Mouse (Mus musculus) neural tube, embryonic 15.5 days (tissue): ENCODE measurements around the gene Rps21. TPM values are rescaled to one million over a fixed set of nuclear protein-coding genes. Genes with fewer than 3 reads are reported as not detected.

ENCODE experiments used
- ATAC-seq: fragments of 200-750 bp; cut with Nextera tagmentation; 2 replicates; pipeline ENCODE4 v1.8.0; 2017; ENCODE audit warnings: mild to moderate bottlenecking, moderate TSS enrichment, moderate library complexity; ENCODE audit not compliant: low FRiP score
- H3K27ac ChIP-seq: fragments of 300-500 bp; sonication (generic); replicated peaks from 2 replicates; pipeline ENCODE4 v1.5.1; 2015; ENCODE audit warnings: mild to moderate bottlenecking, inconsistent platforms
- H3K27me3 ChIP-seq: fragments of 300-500 bp; sonication (generic); replicated peaks from 2 replicates; pipeline ENCODE4 v1.6.1; 2015; ENCODE audit warnings: inconsistent platforms
- H3K36me3 ChIP-seq: fragments of 300-500 bp; sonication (generic); 2 replicates; pipeline ENCODE4 v1.6.1; 2015; ENCODE audit warnings: inconsistent platforms
- H3K4me1 ChIP-seq: fragments of 300-500 bp; sonication (generic); 2 replicates; pipeline ENCODE4 v1.6.1; 2015; ENCODE audit warnings: inconsistent platforms
- H3K4me2 ChIP-seq: fragments of 300-500 bp; sonication (generic); 2 replicates; pipeline ENCODE4 v1.6.1; 2015; ENCODE audit warnings: inconsistent platforms, mild to moderate bottlenecking, moderate library complexity
- H3K4me3 ChIP-seq: fragments of 300-500 bp; sonication (generic); replicated peaks from 2 replicates; pipeline ENCODE4 v1.5.1; 2015; ENCODE audit warnings: mild to moderate bottlenecking, inconsistent platforms
- H3K9ac ChIP-seq: fragments of 300-500 bp; sonication (generic); replicated peaks from 2 replicates; pipeline ENCODE4 v1.6.1; 2015; ENCODE audit warnings: mild to moderate bottlenecking, inconsistent platforms
- H3K9me3 ChIP-seq: fragments of 300-500 bp; sonication (generic); replicated peaks from 2 replicates; pipeline ENCODE4 v1.6.1; 2016; ENCODE audit warnings: inconsistent platforms
- WGBS: fragments of 180-500 bp; shearing (Covaris S2); methylation state at CpG from one replicate; pipeline ENCODE4 v1.1.7; 2015; ENCODE audit warnings: mixed read lengths; 5-methylcytosine and 5-hydroxymethylcytosine counted together
- microRNA-seq: library from miRNA; unstranded; fragments of <30 nt; microRNA quantifications from one replicate; pipeline ENCODE4, GENCODE M21; 2017
- polyA plus RNA-seq: library from polyadenylated mRNA; unstranded; fragments of >200 nt; fragmentation: Nextera tagmentation; extraction: Ambion mirVana; gene quantifications from 2 replicates; pipeline ENCODE4 v1.2.1, GENCODE M21; 2015

Rps21 gene
- polyA plus RNA-seq, 1 experiment from 2014 or later, result 382 TPM

GRCm38 (mm10) chr2:180300252-180300651 lies 43.1 kb downstream of the Rps21 start:
- Histone ChIP-seq H3K4me2 (no peak overlapping the region), H3K4me3 (no peak overlapping the region), H3K9me3 (no peaks in the 10 kb centered on the region), H3K9ac (no peak overlapping the region), H3K36me3 (no peaks in the 10 kb centered on the region), H3K27me3 (no peaks in the 10 kb centered on the region), H3K4me1 (no peaks in the 10 kb centered on the region), H3K27ac (no peak overlapping the region)
- 75% methylated on average over 2 of the region's 2 CpGs for WGBS
- ATAC-seq, result no peak

GRCm38 (mm10) chr2:180300771-180301170 lies 43.6 kb downstream of the Rps21 start:
- WGBS, result 64% methylated on average over 5 of the region's 5 CpGs

DNA sequence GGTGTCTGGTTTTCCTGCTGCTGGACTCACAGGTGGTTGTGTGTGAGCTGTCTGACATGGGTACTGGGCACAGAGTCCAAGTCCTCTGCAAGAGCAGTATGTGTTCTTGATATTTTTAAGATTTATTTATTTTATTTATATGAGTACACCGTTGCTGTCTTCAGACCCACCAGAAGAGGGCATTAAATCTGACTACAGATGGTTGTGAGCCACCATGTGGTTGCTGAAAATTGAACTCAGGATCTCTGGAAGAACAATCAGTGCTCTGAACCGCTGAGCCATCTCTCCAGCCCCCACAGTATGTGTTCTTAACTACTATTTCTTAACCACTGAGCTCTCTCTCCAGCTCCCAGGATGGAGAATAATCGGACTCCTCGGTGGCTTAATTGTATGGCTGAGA lies 45.0 kb downstream of the Rps21 start:
- ATAC-seq, result no peak
- 73% methylated on average over 4 of the region's 4 CpGs for WGBS
- no peaks in the 10 kb centered on the region for H3K4me1 ChIP-seq
- no peak overlapping the region for H3K9ac ChIP-seq
- no peak overlapping the region for H3K4me3 ChIP-seq
- no peak overlapping the region for H3K27ac ChIP-seq
- H3K36me3 ChIP-seq, result no peaks in the 10 kb centered on the region
- H3K27me3 ChIP-seq, result no peaks in the 10 kb centered on the region
- H3K4me2 ChIP-seq, result no peak overlapping the region
- no peaks in the 10 kb centered on the region for H3K9me3 ChIP-seq

More at GRCm38 (mm10) chr2:180300771-180301170, 43.6 kb downstream of the Rps21 start:
- Histone ChIP-seq H3K27ac (no peak overlapping the region), H3K9ac (no peak overlapping the region), H3K9me3 (no peaks in the 10 kb centered on the region), H3K4me1 (no peaks in the 10 kb centered on the region), H3K4me3 (no peak overlapping the region), H3K36me3 (no peaks in the 10 kb centered on the region), H3K4me2 (no peak overlapping the region), H3K27me3 (no peaks in the 10 kb centered on the region)
- no peak for ATAC-seq

- Histone ChIP-seq H3K27me3 (no peaks in the 10 kb centered on the region), H3K9ac (no peak overlapping the region), H3K4me1 (no peaks in the 10 kb centered on the region), H3K27ac (no peak overlapping the region), H3K4me3 (no peak overlapping the region), H3K9me3 (no peaks in the 10 kb centered on the region), H3K4me2 (no peak overlapping the region), H3K36me3 (no peaks in the 10 kb centered on the region)
- no peak for ATAC-seq
- 88% methylated on average over 12 of the region's 12 CpGs for whole genome bisulfite sequencing
These were observed 46.3 kb downstream of the Rps21 start for GRCm38 (mm10) chr2:180303468-180303867.

DNA sequence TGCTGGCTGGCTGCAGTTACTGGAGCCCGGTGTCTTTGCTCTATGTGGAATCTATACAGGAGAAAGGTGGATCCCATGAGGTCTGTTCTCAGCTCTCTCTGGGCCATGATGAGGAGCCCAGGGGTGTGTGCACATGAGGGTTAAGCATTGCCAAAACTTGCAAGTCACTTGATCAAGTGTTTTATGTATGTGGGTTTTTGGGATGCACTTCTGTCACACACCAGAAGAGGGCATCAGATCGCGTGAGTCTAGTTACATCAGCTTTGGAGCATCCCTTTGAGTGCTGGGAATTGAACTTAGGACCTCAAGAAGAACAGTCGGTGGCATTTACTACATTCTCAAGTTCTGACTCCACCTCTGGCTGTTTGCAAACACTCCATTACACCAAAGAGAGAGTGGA lies 47.4 kb downstream of the Rps21 start:
- Histone ChIP-seq H3K4me3 (no peak overlapping the region), H3K27ac (no peak overlapping the region), H3K4me2 (no peak overlapping the region), H3K36me3 (no peaks in the 10 kb centered on the region), H3K9ac (no peak overlapping the region), H3K27me3 (no peaks in the 10 kb centered on the region), H3K4me1 (no peaks in the 10 kb centered on the region), H3K9me3 (no peaks in the 10 kb centered on the region)
- ATAC-seq, result no peak
- 61% methylated on average over 4 of the region's 4 CpGs for WGBS

DNA sequence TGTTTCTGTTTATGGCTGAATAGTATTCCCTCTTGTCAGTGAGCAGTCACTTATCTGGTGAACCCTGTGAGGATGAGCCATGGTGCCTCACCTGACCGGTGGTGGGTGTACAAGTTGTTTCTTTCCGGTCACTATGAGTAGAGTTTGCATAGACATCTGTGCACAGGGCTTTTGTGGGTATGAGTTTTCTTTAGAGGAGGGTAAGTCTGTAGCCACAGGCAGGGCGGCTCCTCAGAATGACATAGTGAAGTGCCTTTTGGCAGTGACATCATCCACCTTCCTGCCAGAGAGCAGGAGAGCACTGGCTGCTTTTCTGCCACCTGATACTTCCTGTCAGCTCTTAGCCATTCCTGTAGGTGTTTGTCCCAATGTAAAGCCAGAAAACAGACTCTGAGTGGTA lies 48.3 kb downstream of the Rps21 start:
- Histone ChIP-seq H3K9me3 (no peaks in the 10 kb centered on the region), H3K4me1 (no peaks in the 10 kb centered on the region), H3K27me3 (no peaks in the 10 kb centered on the region), H3K9ac (no peak overlapping the region), H3K4me2 (no peak overlapping the region), H3K27ac (no peak overlapping the region), H3K36me3 (no peaks in the 10 kb centered on the region), H3K4me3 (no peak overlapping the region)
- WGBS, result 82% methylated on average over 3 of the region's 3 CpGs
- no peak for ATAC-seq

GRCm38 (mm10) chr2:180306009-180306408 lies 48.8 kb downstream of the Rps21 start:
- 82% methylated on average over 2 of the region's 2 CpGs for WGBS
- no peak for ATAC-seq
- H3K4me3 ChIP-seq, result no peak overlapping the region

GRCm38 (mm10) chr2:180306423-180307168 lies 49.4 kb downstream of the Rps21 start:
- Histone ChIP-seq H3K27ac (no peak overlapping the region), H3K4me3 (no peak overlapping the region), H3K9ac (no peak overlapping the region), H3K27me3 (no peaks in the 10 kb centered on the region), H3K36me3 (no peaks in the 10 kb centered on the region), H3K4me2 (no peak overlapping the region), H3K4me1 (no peaks in the 10 kb centered on the region), H3K9me3 (no peaks in the 10 kb centered on the region)
- WGBS, result 87% methylated on average over 8 of the region's 8 CpGs
- no peak for ATAC-seq

More at GRCm38 (mm10) chr2:180306009-180306408, 48.8 kb downstream of the Rps21 start:
- Histone ChIP-seq H3K4me1 (no peaks in the 10 kb centered on the region), H3K9me3 (no peaks in the 10 kb centered on the region), H3K4me2 (no peak overlapping the region), H3K9ac (no peak overlapping the region), H3K27me3 (no peaks in the 10 kb centered on the region), H3K27ac (no peak overlapping the region), H3K36me3 (no peaks in the 10 kb centered on the region)

GRCm38 (mm10) chr2:180307680-180308079 lies 50.5 kb downstream of the Rps21 start:
- no peaks in the 10 kb centered on the region for H3K36me3 ChIP-seq
- no peaks in the 10 kb centered on the region for H3K9me3 ChIP-seq
- H3K27ac ChIP-seq, result no peak overlapping the region
- H3K27me3 ChIP-seq, result no peaks in the 10 kb centered on the region
- no peak overlapping the region for H3K9ac ChIP-seq
- H3K4me1 ChIP-seq, result no peaks in the 10 kb centered on the region
- WGBS, result 60% methylated on average over 2 of the region's 2 CpGs
- no peak for ATAC-seq
- H3K4me3 ChIP-seq, result no peak overlapping the region
- no peak overlapping the region for H3K4me2 ChIP-seq

Small RNAs within 50 kb of the gene (microRNA-seq; reads per million reads assigned to microRNA genes)
- not detected for gene Mir3091

Other genes starting within 250 kb of the Rps21 start
- gene Lsm14b, start 232.4 kb upstream of the Rps21 start, polyA plus RNA-seq, result 16.4 and 24.0 TPM in 2 replicates
- 561 and 578 TPM in 2 replicates for gene Psma7, start 214.9 kb upstream of the Rps21 start, polyA plus RNA-seq
- gene Ss18l1, start 214.9 kb upstream of the Rps21 start, polyA plus RNA-seq, result 43.2 and 49.9 TPM in 2 replicates
- 35.1 and 37.6 TPM in 2 replicates for gene Mtg2, start 186.8 kb upstream of the Rps21 start, polyA plus RNA-seq
- gene Hrh3, start 152.9 kb upstream of the Rps21 start, polyA plus RNA-seq, result 1.3 and 1.9 TPM in 2 replicates
- gene Osbpl2, start 138.1 kb upstream of the Rps21 start, polyA plus RNA-seq, result 63.8 and 71.8 TPM in 2 replicates
- gene Adrm1, start 85.9 kb upstream of the Rps21 start, polyA plus RNA-seq, result 196 and 203 TPM in 2 replicates
- gene Lama5, start 31.5 kb upstream of the Rps21 start, polyA plus RNA-seq, result 1.2 and 4.4 TPM in 2 replicates
- gene Cables2, start 16.1 kb downstream of the Rps21 start, polyA plus RNA-seq, result 21.2 and 25.6 TPM in 2 replicates
- gene Rbbp8nl, start 32.5 kb downstream of the Rps21 start, polyA plus RNA-seq, result 0.40 TPM in 1 of 2 replicates, not detected in the other
- 0.04 and 0.14 TPM in 2 replicates for gene Gata5, start 77.3 kb downstream of the Rps21 start, polyA plus RNA-seq
- gene Slco4a1, start 198.9 kb downstream of the Rps21 start, polyA plus RNA-seq, result 2.4 and 4.0 TPM in 2 replicates
- gene Ntsr1, start 242.6 kb downstream of the Rps21 start, polyA plus RNA-seq, result 2.0 and 2.2 TPM in 2 replicates